Mouse (Mus musculus): ENCODE measurements around the gene Pnp. TPM values are rescaled to one million over a fixed set of nuclear protein-coding genes. Genes with fewer than 3 reads are reported as not detected.

The Pnp gene
- polyA plus RNA-seq (2012; rRNA removed) (37.7 and 42.1 TPM in 2 replicates), polyA plus RNA-seq (2014; fragmentation: Nextera tagmentation; extraction: Ambion mirVana) (52.4 and 52.6 TPM in 2 replicates)

DNA sequence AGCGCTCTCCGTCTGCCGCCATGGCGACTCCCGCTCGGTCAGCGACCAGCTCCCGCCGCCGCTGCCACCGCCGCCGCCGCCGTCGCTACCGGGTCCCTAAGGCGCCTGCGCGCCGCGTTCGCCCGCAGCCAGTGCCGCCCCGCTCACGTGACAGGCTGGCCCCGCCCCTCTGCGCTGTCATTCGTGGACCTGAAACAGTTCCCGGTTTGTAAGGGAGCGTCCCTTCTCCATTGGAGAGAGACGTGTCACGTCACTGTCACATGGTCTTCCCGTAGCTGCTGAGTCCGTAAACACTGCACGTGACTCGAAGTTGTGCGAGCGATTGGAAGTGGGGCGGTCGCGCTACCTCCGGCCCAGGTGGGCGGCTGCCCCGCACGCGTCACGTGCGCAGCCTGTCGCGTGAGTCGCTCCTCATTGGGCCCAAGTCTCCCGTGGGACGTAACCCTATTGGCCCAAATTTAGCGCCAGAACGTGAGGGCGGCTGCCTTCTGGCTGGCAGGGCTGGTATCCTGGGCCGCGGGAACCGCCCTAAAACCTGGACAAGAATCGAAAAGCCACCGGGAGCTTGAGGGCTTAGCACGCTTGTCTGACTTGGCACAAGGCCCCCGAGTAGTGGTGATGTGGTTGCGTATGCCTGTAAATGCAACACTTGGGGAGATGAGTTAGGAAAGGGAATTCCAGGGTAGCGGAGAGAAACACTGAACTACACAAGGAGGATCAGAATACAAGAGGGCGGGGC lies at the start of gene Pnp, which contains the start of gene Pip4p1:
TSS of gene Pnp (plus strand) at position 329 of the 739 bp plus-strand sequence.
TSS of gene Pip4p1 (minus strand) at position 103 of the 739 bp plus-strand sequence.
- peak within 1 kb of the TSS; percentile 79 for H3K27ac ChIP-seq (replicated peaks; ENCODE audit: low read depth, low read length)
- no peaks in the 10 kb centered on the region for H3K27me3 ChIP-seq (ENCODE audit: control insufficient read depth, insufficient read depth, low read length)
- peak; percentile 53; the same call in 1 of the 2 replicates for TF ChIP-seq POLR2A (IDR thresholded peaks at IDR 0.05; ENCODE audit: borderline replicate concordance, extremely low read depth, insufficient read depth, insufficient read length)
- 2% methylated on average over 40 of the region's 68 CpGs for WGBS
- peak within 1 kb of the TSS; percentile 73 for H3K4me2 ChIP-seq (replicated peaks; ENCODE audit: low read depth, low read length, severe bottlenecking)
- peak; percentile 98 for DNase-seq (ENCODE audit: low spot score)
- H3K4me1 ChIP-seq (ENCODE audit: control insufficient read depth, insufficient read depth, low read length) = peaks cover 8% of the 10 kb centered on the region; the same call in 1 of the 2 replicates
- no peaks in the 10 kb centered on the region for H3K9me3 ChIP-seq (ENCODE audit: control insufficient read depth, low read length)
- peak within 1 kb of the TSS; percentile 98 for H3K4me3 ChIP-seq (replicated peaks; ENCODE audit: low read length)
- ATAC-seq (ENCODE audit: low FRiP score, low read depth) = peak; percentile 100
- peak within 1 kb of the TSS; percentile 95 for H3K9ac ChIP-seq (ENCODE audit: low read depth, low read length, severe bottlenecking)
- peaks cover 36% of the 10 kb centered on the region for H3K36me3 ChIP-seq (ENCODE audit: control insufficient read depth, insufficient read depth, low read length)

DNA sequence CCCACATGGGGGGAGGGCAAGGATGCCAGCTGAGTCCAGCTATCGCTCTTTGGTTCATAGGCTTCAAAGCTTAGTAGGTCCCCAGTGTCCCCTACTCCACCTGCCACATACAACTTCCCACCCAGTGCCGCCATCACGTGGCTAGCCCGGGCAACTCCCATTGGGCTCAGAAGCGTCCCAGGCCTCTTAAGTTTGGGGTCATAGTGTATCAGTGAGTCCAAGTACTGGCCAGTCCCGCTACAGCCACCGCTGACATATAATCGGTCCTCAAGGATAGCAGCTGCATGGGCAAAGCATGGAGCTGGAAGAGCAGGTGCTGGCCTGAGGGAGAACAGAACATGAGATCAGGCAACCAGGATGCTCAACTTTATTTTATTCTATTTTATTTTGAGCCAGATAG lies 39.3 kb upstream of the Pnp start:
- DNase-seq (ENCODE audit: low spot score) = no peak

DNA sequence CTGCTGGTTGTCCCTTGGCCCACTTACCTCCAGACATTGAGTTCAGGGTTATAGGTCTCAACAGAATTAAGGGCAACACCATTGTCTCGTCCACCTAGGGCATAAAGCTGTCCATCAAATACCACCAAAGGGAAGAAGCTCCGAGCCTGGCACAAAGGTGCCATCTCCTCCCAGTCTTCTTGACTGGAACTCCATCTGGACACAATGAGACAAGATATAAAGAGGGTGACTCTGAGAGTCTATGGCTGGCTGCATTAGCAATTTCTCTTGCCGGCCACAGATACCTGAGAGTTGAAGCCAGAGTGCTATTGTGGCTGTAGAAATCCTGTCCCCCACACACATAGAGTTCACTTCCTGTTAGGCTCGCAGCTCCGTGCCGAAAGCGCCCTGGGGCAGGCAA lies 38.8 kb upstream of the Pnp start:
- H3K27me3 ChIP-seq (ENCODE audit: control insufficient read depth, insufficient read depth, low read length) = peaks cover 16% of the 10 kb centered on the region; the same call in 1 of the 2 replicates
- no peak overlapping the region for H3K4me3 ChIP-seq (replicated peaks; ENCODE audit: low read length)
- ATAC-seq (ENCODE audit: low FRiP score, low read depth) (no peak), DNase-seq (ENCODE audit: low spot score) (no peak)
- H3K9ac ChIP-seq (ENCODE audit: low read depth, low read length, severe bottlenecking) = no peak overlapping the region
- WGBS = 86% methylated on average over 7 of the region's 7 CpGs
- no peak overlapping the region for H3K27ac ChIP-seq (replicated peaks; ENCODE audit: low read depth, low read length)
- H3K9me3 ChIP-seq (ENCODE audit: control insufficient read depth, low read length) = no peaks in the 10 kb centered on the region
- H3K4me2 ChIP-seq (replicated peaks; ENCODE audit: low read depth, low read length, severe bottlenecking) = no peak overlapping the region
- H3K36me3 ChIP-seq (ENCODE audit: control insufficient read depth, insufficient read depth, low read length) = no peaks in the 10 kb centered on the region
- H3K4me1 ChIP-seq (ENCODE audit: control insufficient read depth, insufficient read depth, low read length) = no peaks in the 10 kb centered on the region; the same call in 1 of the 2 replicates
- TF ChIP-seq POLR2A (IDR thresholded peaks at IDR 0.05; ENCODE audit: borderline replicate concordance, extremely low read depth, insufficient read depth, insufficient read length) = no peak

More for the DNA sequence above, 39.3 kb upstream of the Pnp start:
- Histone ChIP-seq H3K27ac (replicated peaks; ENCODE audit: low read depth, low read length) (no peak overlapping the region), H3K4me1 (ENCODE audit: control insufficient read depth, insufficient read depth, low read length) (no peaks in the 10 kb centered on the region; the same call in 1 of the 2 replicates), H3K9ac (ENCODE audit: low read depth, low read length, severe bottlenecking) (no peak overlapping the region), H3K4me3 (replicated peaks; ENCODE audit: low read length) (no peak overlapping the region), H3K4me2 (replicated peaks; ENCODE audit: low read depth, low read length, severe bottlenecking) (no peak overlapping the region), H3K27me3 (ENCODE audit: control insufficient read depth, insufficient read depth, low read length) (peaks cover 12% of the 10 kb centered on the region; the same call in 1 of the 2 replicates), H3K36me3 (ENCODE audit: control insufficient read depth, insufficient read depth, low read length) (no peaks in the 10 kb centered on the region), H3K9me3 (ENCODE audit: control insufficient read depth, low read length) (no peaks in the 10 kb centered on the region)
- TF ChIP-seq POLR2A (IDR thresholded peaks at IDR 0.05; ENCODE audit: borderline replicate concordance, extremely low read depth, insufficient read depth, insufficient read length) = no peak
- 94% methylated on average over 8 of the region's 8 CpGs for WGBS
- ATAC-seq (ENCODE audit: low FRiP score, low read depth) = no peak

DNA sequence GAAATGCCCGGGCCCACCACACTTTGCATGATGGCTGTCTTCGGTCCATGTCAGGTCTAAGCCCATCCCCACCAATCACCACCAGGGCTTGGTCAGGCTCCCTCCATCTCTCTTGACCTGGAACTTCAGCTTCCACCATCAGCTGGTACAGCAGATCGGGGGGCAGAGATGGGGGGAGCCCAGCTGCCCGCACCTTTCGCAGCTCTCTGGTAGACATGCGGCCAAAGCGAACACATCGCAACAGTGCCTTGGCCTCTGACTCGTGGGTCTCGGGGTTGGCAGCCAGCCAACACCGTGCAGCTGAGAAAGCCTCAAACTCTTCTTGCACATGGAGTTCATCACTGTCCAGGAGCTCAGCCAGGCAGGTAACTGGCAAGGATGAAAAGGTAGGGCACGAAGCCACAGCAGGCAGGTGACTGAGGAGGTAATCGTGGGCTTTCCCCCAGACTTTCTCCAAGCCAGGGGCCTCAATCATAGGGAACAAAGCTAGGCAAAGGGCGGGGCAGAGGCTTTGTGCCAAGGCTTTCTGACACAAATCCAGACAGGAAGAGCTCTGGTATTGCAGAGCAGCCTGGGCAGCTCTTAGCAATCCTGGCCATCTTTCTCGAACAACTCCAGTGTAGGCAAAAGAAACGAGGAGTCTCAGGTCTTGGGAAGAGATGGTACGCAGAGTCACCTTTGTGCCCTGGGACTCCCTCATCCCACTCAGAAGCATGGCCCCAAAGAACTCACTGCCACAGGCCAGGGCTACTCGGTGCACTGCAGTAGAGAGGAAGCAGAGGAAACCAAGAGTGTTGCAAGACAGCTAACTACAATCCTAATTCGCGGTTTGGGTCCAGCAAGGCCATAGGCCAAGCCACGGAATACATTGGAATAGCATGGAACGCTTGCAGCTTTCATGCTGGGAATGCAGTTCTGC lies 38.1 kb upstream of the Pnp start:
- 80% methylated on average over 22 of the region's 22 CpGs for WGBS
- ATAC-seq (ENCODE audit: low FRiP score, low read depth) (no peak), DNase-seq (ENCODE audit: low spot score) (no peak)

DNA sequence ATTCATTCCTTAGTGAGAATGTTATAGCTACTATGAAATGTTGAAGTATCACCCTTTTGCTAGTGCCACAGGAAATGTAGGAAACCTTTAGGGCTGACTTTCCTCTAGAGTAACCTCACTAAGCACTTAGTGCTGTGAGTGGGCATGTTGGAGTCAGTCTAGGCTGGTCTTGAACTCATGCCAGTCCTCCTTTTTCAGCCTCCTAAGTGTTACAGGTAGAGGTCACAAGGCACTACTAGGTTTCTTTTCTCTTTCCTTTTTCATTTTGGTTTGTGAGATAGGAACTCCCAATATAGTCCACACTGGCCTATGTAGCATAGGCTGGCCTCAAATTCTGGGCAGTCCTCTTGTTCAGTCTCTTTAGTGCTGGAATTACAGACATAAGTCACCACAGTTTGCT lies 35.5 kb upstream of the Pnp start:
- Histone ChIP-seq H3K9ac (ENCODE audit: low read depth, low read length, severe bottlenecking) (no peak overlapping the region), H3K36me3 (ENCODE audit: control insufficient read depth, insufficient read depth, low read length) (no peaks in the 10 kb centered on the region), H3K4me3 (replicated peaks; ENCODE audit: low read length) (no peak overlapping the region), H3K4me2 (replicated peaks; ENCODE audit: low read depth, low read length, severe bottlenecking) (no peak overlapping the region), H3K27ac (replicated peaks; ENCODE audit: low read depth, low read length) (no peak overlapping the region), H3K9me3 (ENCODE audit: control insufficient read depth, low read length) (no peaks in the 10 kb centered on the region), H3K4me1 (ENCODE audit: control insufficient read depth, insufficient read depth, low read length) (no peaks in the 10 kb centered on the region; the same call in 1 of the 2 replicates), H3K27me3 (ENCODE audit: control insufficient read depth, insufficient read depth, low read length) (peaks cover 22% of the 10 kb centered on the region; the same call in 1 of the 2 replicates)
- ATAC-seq (ENCODE audit: low FRiP score, low read depth) (no peak), DNase-seq (ENCODE audit: low spot score) (no peak)
- TF ChIP-seq POLR2A (IDR thresholded peaks at IDR 0.05; ENCODE audit: borderline replicate concordance, extremely low read depth, insufficient read depth, insufficient read length) = no peak

More for the DNA sequence above, 38.1 kb upstream of the Pnp start:
- Histone ChIP-seq H3K36me3 (ENCODE audit: control insufficient read depth, insufficient read depth, low read length) (no peaks in the 10 kb centered on the region), H3K27ac (replicated peaks; ENCODE audit: low read depth, low read length) (no peak overlapping the region), H3K9ac (ENCODE audit: low read depth, low read length, severe bottlenecking) (no peak overlapping the region), H3K27me3 (ENCODE audit: control insufficient read depth, insufficient read depth, low read length) (peaks cover 22% of the 10 kb centered on the region; the same call in 1 of the 2 replicates), H3K4me3 (replicated peaks; ENCODE audit: low read length) (no peak overlapping the region), H3K4me1 (ENCODE audit: control insufficient read depth, insufficient read depth, low read length) (no peaks in the 10 kb centered on the region; the same call in 1 of the 2 replicates), H3K4me2 (replicated peaks; ENCODE audit: low read depth, low read length, severe bottlenecking) (no peak overlapping the region), H3K9me3 (ENCODE audit: control insufficient read depth, low read length) (no peaks in the 10 kb centered on the region)
- TF ChIP-seq POLR2A (IDR thresholded peaks at IDR 0.05; ENCODE audit: borderline replicate concordance, extremely low read depth, insufficient read depth, insufficient read length) = no peak
